Mouse (Mus musculus): Measurements from ENCODE around the gene Sept10. TPM values are rescaled to one million over a fixed set of nuclear protein-coding genes. Genes with fewer than 3 reads are reported as not detected.

Sept10 gene
- polyA plus RNA-seq (2015; fragmentation: Nextera tagmentation; extraction: Ambion mirVana), result 16.1 and 20.3 TPM in 2 replicates

GRCm38 (mm10) chr10:59221473-59222270 lies at the start of gene Sept10, which contains the start of gene Sowahc:
Gene Sept10, minus strand, starts transcription at chr10:59221847.
Gene Sowahc, plus strand, starts transcription at chr10:59221953.

Other genes starting within 250 kb of the Sept10 start
- gene Sowahc, start 106 bp upstream of the Sept10 start, polyA plus RNA-seq (2015; fragmentation: Nextera tagmentation; extraction: Ambion mirVana), result 1.1 and 1.9 TPM in 2 replicates
- gene P4ha1, start 101.4 kb upstream of the Sept10 start, polyA plus RNA-seq (2015; fragmentation: Nextera tagmentation; extraction: Ambion mirVana), result 13.8 and 15.5 TPM in 2 replicates
- gene Gm10273, start 173.8 kb upstream of the Sept10 start, polyA plus RNA-seq (2015; fragmentation: Nextera tagmentation; extraction: Ambion mirVana), result 2.8 and 14.6 TPM in 2 replicates
- 0.11 and 0.28 TPM in 2 replicates for gene Pla2g12b, start 181.8 kb upstream of the Sept10 start, polyA plus RNA-seq (2015; fragmentation: Nextera tagmentation; extraction: Ambion mirVana)
- 11.4 and 15.2 TPM in 2 replicates for gene Oit3, start 219.9 kb upstream of the Sept10 start, polyA plus RNA-seq (2015; fragmentation: Nextera tagmentation; extraction: Ambion mirVana)

All from spleen, postnatal 0 days (tissue).